Mouse (Mus musculus) kidney, adult 2 months (tissue): Measurements from ENCODE around the gene Erp27. TPM values are rescaled to one million over a fixed set of nuclear protein-coding genes. Genes with fewer than 3 reads are reported as not detected.

Source experiments
- DNase-seq: peaks from one replicate; pipeline ENCODE4 v3.0.0; 2021
- H3K27ac ChIP-seq: fragments of 200-500 bp; 2 replicates; pipeline ENCODE4 v1.5.1; 2012; ENCODE audit warnings: low read depth, low read length, control low read depth, inconsistent platforms; ENCODE audit not compliant: insufficient read depth
- H3K27me3 ChIP-seq: fragments of 200-500 bp; replicated peaks from 2 replicates; pipeline ENCODE4 v1.6.1; 2012; ENCODE audit warnings: mild to moderate bottlenecking, moderate library complexity, low read length, inconsistent platforms; ENCODE audit not compliant: control insufficient read depth, insufficient read depth
- H3K36me3 ChIP-seq: fragments of 200-500 bp; 2 replicates; pipeline ENCODE4 v1.6.1; 2012; ENCODE audit warnings: mild to moderate bottlenecking, moderate library complexity, low read length, inconsistent platforms; ENCODE audit not compliant: control insufficient read depth, insufficient read depth
- H3K4me1 ChIP-seq: fragments of 200-500 bp; 2 replicates; pipeline ENCODE4 v1.6.1; 2011; ENCODE audit warnings: low read length; ENCODE audit not compliant: control insufficient read depth, insufficient read depth
- H3K4me3 ChIP-seq: fragments of 200-500 bp; 2 replicates; pipeline ENCODE4 v1.5.1; 2011; ENCODE audit warnings: mild to moderate bottlenecking, low read depth, low read length, control low read depth; ENCODE audit not compliant: insufficient read depth
- CTCF ChIP-seq: fragments of 200-500 bp; conservative IDR thresholded peaks from 2 replicates; pipeline ENCODE4 v1.5.1; 2011; ENCODE audit warnings: low read depth, mild to moderate bottlenecking, control low read depth, low read length, moderate library complexity, mixed read lengths; ENCODE audit not compliant: insufficient read depth, insufficient read length
- POLR2A ChIP-seq: fragments of 200-500 bp; IDR thresholded peaks from one replicate; pipeline ENCODE4 v1.6.1; 2011; ENCODE audit warnings: low read depth, low read length, control low read depth
- WGBS: fragments of 180-500 bp; shearing (Covaris S2); methylation state at CpG from one replicate; pipeline ENCODE4 v1.1.7; 2018; 5-methylcytosine and 5-hydroxymethylcytosine counted together
- polyA plus RNA-seq: library from polyadenylated mRNA; depleted of rRNA; stranded (reverse); fragments of >200 nt; gene quantifications from 2 replicates; pipeline ENCODE4 v1.2.3, GENCODE M21; 2012

The Erp27 gene
- polyA plus RNA-seq, 1 experiment, result not detected

DNA sequence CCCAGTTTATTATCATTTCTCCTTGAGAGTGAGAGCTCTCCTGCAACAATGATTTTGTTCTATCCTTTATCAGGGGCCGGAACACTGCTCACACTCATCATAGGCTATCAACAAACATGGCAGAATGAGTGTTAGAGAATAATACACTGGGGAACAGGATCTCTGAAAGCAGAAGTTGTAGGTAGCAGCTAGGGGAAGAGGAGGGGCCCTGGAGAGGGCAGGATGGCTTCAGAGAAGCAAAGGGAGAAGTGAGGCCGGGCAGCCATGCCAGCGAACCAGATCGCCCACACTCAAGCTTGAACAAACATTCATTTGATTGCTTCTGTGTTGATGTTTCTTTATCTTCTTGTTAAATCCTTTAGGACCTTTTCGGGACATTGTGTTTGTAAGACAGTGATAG, 24.3 kb upstream of the Erp27 start:
- DNase-seq, result no peak
- no peak overlapping the region for H3K27ac ChIP-seq
- H3K4me3 ChIP-seq, result no peak overlapping the region
- H3K27me3 ChIP-seq, result no peaks in the 10 kb centered on the region
- TF ChIP-seq POLR2A (no peak), CTCF (no peak)
- no peaks in the 10 kb centered on the region for H3K36me3 ChIP-seq
- H3K4me1 ChIP-seq, result peaks cover 2% of the 10 kb centered on the region; the same call in 1 of the 2 replicates
- WGBS, result 74% methylated on average over 5 of the region's 5 CpGs

DNA sequence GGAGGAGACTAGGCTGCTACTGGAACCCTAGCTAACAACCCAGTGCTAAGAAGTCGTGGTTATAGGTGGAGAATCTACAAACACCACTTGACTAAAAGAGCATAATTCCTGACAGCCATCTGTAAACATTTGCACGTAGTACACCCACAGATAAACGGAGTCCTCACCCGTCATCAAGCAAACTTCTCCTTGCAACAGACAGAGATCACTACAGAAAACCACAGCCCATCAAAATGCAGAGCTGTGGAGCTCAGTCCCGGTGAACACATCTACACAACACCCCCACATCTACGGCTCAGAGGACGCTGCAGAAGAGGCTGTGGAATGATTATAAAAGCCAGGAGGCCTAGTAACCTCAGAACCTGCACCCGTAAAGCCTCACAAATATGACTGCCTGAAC, 22.5 kb upstream of the Erp27 start:
- WGBS, result 94% methylated on average over 8 of the region's 8 CpGs
- Histone ChIP-seq H3K27ac (no peak overlapping the region), H3K27me3 (no peaks in the 10 kb centered on the region)

GRCm38 (mm10) chr6:136943392-136943791, 21.4 kb upstream of the Erp27 start:
- no peaks in the 10 kb centered on the region for H3K36me3 ChIP-seq
- TF ChIP-seq CTCF (no peak), POLR2A (no peak)
- no peak overlapping the region for H3K27ac ChIP-seq

More for the DNA sequence above, 22.5 kb upstream of the Erp27 start:
- Histone ChIP-seq H3K4me1 (peaks cover 2% of the 10 kb centered on the region; the same call in 1 of the 2 replicates), H3K4me3 (no peak overlapping the region), H3K36me3 (no peaks in the 10 kb centered on the region)
- no peak for DNase-seq
- no peak for TF ChIP-seq CTCF
- TF ChIP-seq POLR2A, result no peak

DNA sequence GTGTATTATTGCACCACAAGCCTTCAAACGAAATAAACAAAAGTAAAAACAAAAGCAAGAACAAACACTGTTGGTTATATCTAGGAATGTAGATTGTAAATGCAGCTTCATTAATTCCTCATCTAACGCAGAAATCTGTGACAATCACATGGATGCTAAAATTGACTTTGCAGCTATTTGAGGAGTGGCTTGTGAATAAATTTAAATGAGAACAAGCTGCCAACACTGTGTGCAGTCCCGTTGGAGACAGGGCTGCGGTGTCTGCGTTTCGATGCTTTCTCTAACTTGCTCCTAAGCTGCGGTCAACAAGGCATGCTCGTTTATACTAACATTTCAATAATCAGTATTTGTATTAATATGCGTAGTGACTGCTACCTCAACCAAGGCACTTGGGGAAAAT, 20.3 kb upstream of the Erp27 start:
- H3K27me3 ChIP-seq, result no peaks in the 10 kb centered on the region
- 74% methylated on average over 9 of the region's 9 CpGs for WGBS
- TF ChIP-seq CTCF (no peak), POLR2A (no peak)
- H3K4me1 ChIP-seq, result peaks cover 2% of the 10 kb centered on the region; the same call in 1 of the 2 replicates
- no peaks in the 10 kb centered on the region for H3K36me3 ChIP-seq
- H3K27ac ChIP-seq, result no peak overlapping the region
- no peak for DNase-seq
- no peak overlapping the region for H3K4me3 ChIP-seq

More at GRCm38 (mm10) chr6:136943392-136943791, 21.4 kb upstream of the Erp27 start:
- DNase-seq, result no peak
- Histone ChIP-seq H3K4me3 (no peak overlapping the region), H3K4me1 (peaks cover 2% of the 10 kb centered on the region; the same call in 1 of the 2 replicates), H3K27me3 (no peaks in the 10 kb centered on the region)

- 24% methylated on average over 12 of the region's 12 CpGs for WGBS
- Histone ChIP-seq H3K27ac (peak within 1 kb of the TSS; percentile 79), H3K27me3 (no peaks in the 10 kb centered on the region), H3K4me3 (peak within 1 kb of the TSS; percentile 48), H3K4me1 (peaks cover 2% of the 10 kb centered on the region; the same call in 1 of the 2 replicates), H3K36me3 (no peaks in the 10 kb centered on the region)
- peak; percentile 76 for DNase-seq
- no peak for TF ChIP-seq CTCF
These were observed 19.4 kb upstream of the Erp27 start, which contains the start of gene Arhgdib for GRCm38 (mm10) chr6:136941051-136942021. Arhgdib (minus strand) TSS chr6:136941899.

DNA sequence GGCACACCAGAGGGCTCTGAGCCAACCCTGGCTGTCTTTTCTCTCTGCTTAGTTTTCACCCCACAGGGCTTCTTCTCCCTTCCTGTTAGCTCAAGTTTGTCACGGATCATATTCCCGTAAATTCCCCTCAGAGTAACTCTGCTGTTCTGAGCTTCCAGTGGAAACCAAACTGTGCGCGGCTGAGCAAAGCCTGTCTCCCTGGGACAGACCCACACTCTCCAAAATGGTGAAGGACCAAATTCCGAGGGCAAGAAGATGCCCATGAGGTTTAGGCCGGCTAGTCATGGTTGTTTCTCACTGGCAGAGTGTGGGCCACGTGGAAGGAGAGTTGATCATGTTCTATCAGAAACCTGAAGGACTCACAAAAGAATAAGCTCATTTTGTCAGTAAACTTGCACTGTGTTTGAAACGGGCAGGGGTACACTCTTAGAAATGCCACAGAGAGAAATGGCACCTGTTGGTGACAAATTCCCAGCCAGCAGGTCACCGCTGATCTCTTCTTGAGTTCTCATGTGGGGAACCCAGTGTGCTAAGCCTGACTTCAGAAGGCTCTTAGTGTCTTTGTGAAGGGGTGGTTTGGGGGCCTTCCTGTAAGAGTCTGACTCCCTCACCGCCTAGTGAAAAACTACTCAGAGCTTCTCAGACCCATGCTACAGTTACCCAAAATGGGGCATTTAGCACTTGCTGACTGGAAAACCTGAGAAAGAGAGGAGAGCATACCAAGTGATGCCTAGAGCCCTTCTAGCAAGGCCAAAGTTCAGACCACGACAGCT, 18.4 kb upstream of the Erp27 start:
- 62% methylated on average over 11 of the region's 11 CpGs for WGBS
- DNase-seq, result no peak

More for the DNA sequence above, 18.4 kb upstream of the Erp27 start:
- Histone ChIP-seq H3K4me1 (peaks cover 2% of the 10 kb centered on the region; the same call in 1 of the 2 replicates), H3K4me3 (peak overlapping the region; percentile 48), H3K27me3 (no peaks in the 10 kb centered on the region), H3K27ac (peak overlapping the region; percentile 79), H3K36me3 (no peaks in the 10 kb centered on the region)
- no peak for TF ChIP-seq POLR2A
- no peak for TF ChIP-seq CTCF
